Mouse (Mus musculus): ENCODE measurements around the gene Serpine1.

Serpine1 gene

GRCm38 (mm10) chr5:137054873-137055272 lies 17.2 kb downstream of the Serpine1 start:
- no peak for DNase-seq (ENCODE audit: low spot score)

- DNase-seq (ENCODE audit: low spot score) = no peak
These were observed 17.8 kb downstream of the Serpine1 start for GRCm38 (mm10) chr5:137054299-137054698.

GRCm38 (mm10) chr5:137051914-137052505 lies 20.1 kb downstream of the Serpine1 start:
- no peak for DNase-seq (ENCODE audit: low spot score)

GRCm38 (mm10) chr5:137051125-137051524 lies 20.9 kb downstream of the Serpine1 start:
- DNase-seq (ENCODE audit: low spot score) = no peak

- DNase-seq (ENCODE audit: low spot score) = no peak
These were observed 25.1 kb downstream of the Serpine1 start for GRCm38 (mm10) chr5:137046991-137047390.

- no peak for DNase-seq (ENCODE audit: low spot score)
These were observed 25.7 kb downstream of the Serpine1 start for GRCm38 (mm10) chr5:137046324-137046718.

- peak; percentile 100 for DNase-seq (ENCODE audit: low spot score)
These were observed 26.4 kb downstream of the Serpine1 start, which contains the start of gene Ap1s1 for GRCm38 (mm10) chr5:137045402-137046323. Ap1s1 (minus strand) TSS chr5:137046135.

- DNase-seq (ENCODE audit: low spot score) = no peak
These were observed 28.1 kb downstream of the Serpine1 start for GRCm38 (mm10) chr5:137043997-137044396.

GRCm38 (mm10) chr5:137041442-137041841 lies 30.6 kb downstream of the Serpine1 start:
- DNase-seq (ENCODE audit: low spot score) = no peak

GRCm38 (mm10) chr5:137039453-137039852 lies 32.6 kb downstream of the Serpine1 start:
- DNase-seq (ENCODE audit: low spot score) = no peak

- no peak for DNase-seq (ENCODE audit: low spot score)
These were observed 35.9 kb downstream of the Serpine1 start for GRCm38 (mm10) chr5:137036211-137036610.

- peak; percentile 92 for DNase-seq (ENCODE audit: low spot score)
These were observed 39.4 kb downstream of the Serpine1 start for GRCm38 (mm10) chr5:137032641-137033074.

GRCm38 (mm10) chr5:137032033-137032421 lies 40.0 kb downstream of the Serpine1 start:
- DNase-seq (ENCODE audit: low spot score) = peak; percentile 33

- peak; percentile 43 for DNase-seq (ENCODE audit: low spot score)
These were observed 40.7 kb downstream of the Serpine1 start for GRCm38 (mm10) chr5:137031076-137032032.

- no peak for DNase-seq (ENCODE audit: low spot score)
These were observed 41.7 kb downstream of the Serpine1 start for GRCm38 (mm10) chr5:137030416-137030810.

- peak; percentile 99 for DNase-seq (ENCODE audit: low spot score)
These were observed 42.2 kb downstream of the Serpine1 start for GRCm38 (mm10) chr5:137029643-137030415.

- DNase-seq (ENCODE audit: low spot score) = no peak
These were observed 42.8 kb downstream of the Serpine1 start for GRCm38 (mm10) chr5:137029273-137029585.

- no peak for DNase-seq (ENCODE audit: low spot score)
These were observed 43.4 kb downstream of the Serpine1 start for GRCm38 (mm10) chr5:137028561-137029272.

- no peak for DNase-seq (ENCODE audit: low spot score)
These were observed 46.0 kb downstream of the Serpine1 start, which contains the start of gene Vgf for GRCm38 (mm10) chr5:137026092-137026491. Vgf (plus strand) TSS chr5:137026392.

GRCm38 (mm10) chr5:137025132-137025531 lies 46.9 kb downstream of the Serpine1 start:
- peak; percentile 82 for DNase-seq (ENCODE audit: low spot score)

- DNase-seq (ENCODE audit: low spot score) = no peak
These were observed 47.8 kb downstream of the Serpine1 start for GRCm38 (mm10) chr5:137024318-137024717.
